Mouse (Mus musculus): ENCODE results near the gene Ppm1d.

GRCm38 (mm10) chr11:85277609-85278008 is 33.4 kb upstream of the Ppm1d start:
- TF ChIP-seq CTCF (IDR thresholded peaks at IDR 0.05; ENCODE audit: extremely low read depth, insufficient read length, insufficient replicate concordance, low read depth, low read length) = no peak
- TF ChIP-seq POLR2A (IDR thresholded peaks at IDR 0.05; ENCODE audit: low read depth, low read length) = no peak

Data from small intestine, adult 2 months (tissue).